Mouse (Mus musculus): ENCODE data around the gene Cnih1.
"Not testable (repeated sequence)": the region's sequence is repeated elsewhere in the genome, so short reads cannot be mapped to it uniquely, and the experiment has no call there.

Cnih1 gene

GRCm38 (mm10) chr14:46787787-46788504, at the start of gene Cnih1:
TSS of gene Cnih1 (minus strand) at chr14:46788411.
- peak; percentile 90 for DNase-seq (ENCODE audit: low spot score)

- DNase-seq (ENCODE audit: low spot score): no peak
These were observed 44.4 kb upstream of the Cnih1 start for GRCm38 (mm10) chr14:46832354-46833272.

- peak; percentile 86 for DNase-seq (ENCODE audit: low spot score)
These were observed 43.7 kb upstream of the Cnih1 start, which contains the start of gene Cgrrf1 for GRCm38 (mm10) chr14:46831837-46832333. TSS of gene Cgrrf1 (plus strand) at chr14:46832125.

- DNase-seq (ENCODE audit: low spot score): no peak
These were observed 43.1 kb upstream of the Cnih1 start for GRCm38 (mm10) chr14:46831295-46831694.

- DNase-seq (ENCODE audit: low spot score): no peak
These were observed 39.2 kb upstream of the Cnih1 start for GRCm38 (mm10) chr14:46827430-46827829.

- no peak for DNase-seq (ENCODE audit: low spot score)
These were observed 35.8 kb upstream of the Cnih1 start for GRCm38 (mm10) chr14:46823996-46824395.

- DNase-seq (ENCODE audit: low spot score): peak; percentile 95
These were observed 33.9 kb upstream of the Cnih1 start, which contains the start of gene Gmfb for GRCm38 (mm10) chr14:46821873-46822716. TSS of gene Gmfb (minus strand) at chr14:46822242.

GRCm38 (mm10) chr14:46821271-46821872, 33.2 kb upstream of the Cnih1 start:
- peak; percentile 21 for DNase-seq (ENCODE audit: low spot score)

- DNase-seq (ENCODE audit: low spot score): not testable (repeated sequence)
These were observed 31.8 kb upstream of the Cnih1 start for GRCm38 (mm10) chr14:46819961-46820360.

- DNase-seq (ENCODE audit: low spot score): no peak
These were observed 30.5 kb upstream of the Cnih1 start for GRCm38 (mm10) chr14:46818743-46819142.

GRCm38 (mm10) chr14:46816916-46817622, 28.9 kb upstream of the Cnih1 start:
- no peak for DNase-seq (ENCODE audit: low spot score)

GRCm38 (mm10) chr14:46815640-46816039, 27.4 kb upstream of the Cnih1 start:
- DNase-seq (ENCODE audit: low spot score): no peak

GRCm38 (mm10) chr14:46807927-46808326, 19.7 kb upstream of the Cnih1 start:
- no peak for DNase-seq (ENCODE audit: low spot score)

GRCm38 (mm10) chr14:46806186-46806585, 18.0 kb upstream of the Cnih1 start:
- DNase-seq (ENCODE audit: low spot score): no peak

GRCm38 (mm10) chr14:46803791-46804190, 15.6 kb upstream of the Cnih1 start:
- no peak for DNase-seq (ENCODE audit: low spot score)

GRCm38 (mm10) chr14:46803259-46803658, 15.0 kb upstream of the Cnih1 start:
- no peak for DNase-seq (ENCODE audit: low spot score)

GRCm38 (mm10) chr14:46800684-46801345, 12.6 kb upstream of the Cnih1 start:
- DNase-seq (ENCODE audit: low spot score): no peak

- DNase-seq (ENCODE audit: low spot score): no peak
These were observed 5.9 kb upstream of the Cnih1 start for GRCm38 (mm10) chr14:46794157-46794556.

GRCm38 (mm10) chr14:46790723-46791122, 2.5 kb upstream of the Cnih1 start:
- no peak for DNase-seq (ENCODE audit: low spot score)

GRCm38 (mm10) chr14:46790303-46790702, 2.1 kb upstream of the Cnih1 start:
- DNase-seq (ENCODE audit: low spot score): no peak
